Mouse (Mus musculus) layer of hippocampus, adult 2 months (tissue): Measurements from ENCODE around the gene Btbd11. TPM values are rescaled to one million over a fixed set of nuclear protein-coding genes. Genes with fewer than 3 reads are reported as not detected.
A peak's percentile ranks its signal among the peaks of the same experiment; 100 is the strongest.

ENCODE experiments used
- DNase-seq, 2 experiments: peaks; one replicate each; pipeline ENCODE4 v3.0.0; 2022; ENCODE audit warnings: low spot score in 2 of 2
- H3K27ac ChIP-seq: fragments of 200-600 bp; 2 replicates; pipeline ENCODE4 v1.8.1; 2022
- H3K4me3 ChIP-seq: fragments of 200-600 bp; 2 replicates; pipeline ENCODE4 v1.8.1; 2022; ENCODE audit warnings: mild to moderate bottlenecking
- CTCF ChIP-seq: fragments of 200-600 bp; conservative IDR thresholded peaks from 2 replicates; pipeline ENCODE4 v1.8.1; 2022; ENCODE audit warnings: antibody characterized with exemption, mild to moderate bottlenecking, moderate library complexity
- total RNA-seq, 2 experiments: library from RNA; stranded (reverse); gene quantifications; 2 replicates each; pipeline ENCODE4 v1.2.3; 2021

Gene Btbd11
- total RNA-seq, 2 experiments from 2014 or later: 19.6 to 20.1 TPM

DNA sequence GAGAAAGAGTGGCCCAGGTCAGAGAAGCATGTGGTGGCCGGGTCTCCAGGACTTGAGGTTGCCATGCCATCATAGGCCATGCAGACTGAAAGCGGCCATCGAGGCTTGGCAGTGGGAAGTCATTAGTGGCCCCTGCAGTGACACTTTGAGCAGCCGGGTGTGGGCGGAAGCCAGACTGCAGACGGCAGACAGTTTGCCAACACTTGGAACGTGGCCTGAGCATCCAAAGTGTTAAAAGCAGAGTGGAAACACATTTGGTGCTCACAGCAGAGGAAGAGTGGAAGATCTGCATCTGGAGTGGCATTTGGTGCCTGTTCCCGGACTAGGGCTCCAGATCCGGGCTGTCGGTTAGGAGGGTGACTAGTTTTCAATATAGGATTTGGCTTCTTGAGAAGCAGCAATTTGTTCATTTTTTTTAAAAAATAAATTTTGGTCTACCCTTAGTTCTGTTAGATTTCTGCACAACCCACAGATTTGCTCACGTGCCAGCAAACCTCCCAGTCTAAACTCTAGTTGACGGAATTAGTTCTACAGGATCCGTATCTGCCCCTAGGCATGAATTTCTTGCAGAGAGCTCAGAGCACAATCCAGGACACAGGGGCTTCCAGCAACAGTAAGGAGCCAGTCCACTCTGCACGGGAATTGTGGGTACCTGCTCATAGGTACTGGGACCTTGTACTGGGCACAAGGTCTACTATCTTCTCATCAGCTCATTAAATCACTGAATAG, 222.1 kb downstream of the Btbd11 start:
- Histone ChIP-seq H3K27ac (no peak overlapping the region), H3K4me3 (no peak overlapping the region)
- TF ChIP-seq CTCF: no peak
- peak; percentile 73 to 83 for DNase-seq

DNA sequence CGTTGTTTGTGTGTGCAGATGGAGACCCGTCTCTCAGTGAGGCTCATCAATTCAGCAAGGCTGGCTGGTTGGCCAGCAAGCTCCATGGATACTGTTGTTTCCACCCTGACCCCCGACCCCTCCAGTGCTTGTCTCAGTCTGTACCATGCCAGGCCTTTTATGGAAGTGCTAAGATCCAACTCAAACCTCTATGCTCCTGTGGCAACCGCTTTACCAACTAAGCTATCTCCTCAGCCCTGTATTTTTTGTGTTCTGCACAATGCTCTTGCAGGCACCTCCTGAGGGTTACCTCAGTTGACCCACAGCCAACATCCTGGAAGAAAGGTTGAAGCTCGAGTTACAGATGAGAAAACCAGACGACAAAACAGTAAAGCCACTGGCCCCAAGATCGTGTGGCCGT, 230.5 kb downstream of the Btbd11 start:
- no peak for DNase-seq
- H3K27ac ChIP-seq: no peak overlapping the region
- no peak for TF ChIP-seq CTCF

DNA sequence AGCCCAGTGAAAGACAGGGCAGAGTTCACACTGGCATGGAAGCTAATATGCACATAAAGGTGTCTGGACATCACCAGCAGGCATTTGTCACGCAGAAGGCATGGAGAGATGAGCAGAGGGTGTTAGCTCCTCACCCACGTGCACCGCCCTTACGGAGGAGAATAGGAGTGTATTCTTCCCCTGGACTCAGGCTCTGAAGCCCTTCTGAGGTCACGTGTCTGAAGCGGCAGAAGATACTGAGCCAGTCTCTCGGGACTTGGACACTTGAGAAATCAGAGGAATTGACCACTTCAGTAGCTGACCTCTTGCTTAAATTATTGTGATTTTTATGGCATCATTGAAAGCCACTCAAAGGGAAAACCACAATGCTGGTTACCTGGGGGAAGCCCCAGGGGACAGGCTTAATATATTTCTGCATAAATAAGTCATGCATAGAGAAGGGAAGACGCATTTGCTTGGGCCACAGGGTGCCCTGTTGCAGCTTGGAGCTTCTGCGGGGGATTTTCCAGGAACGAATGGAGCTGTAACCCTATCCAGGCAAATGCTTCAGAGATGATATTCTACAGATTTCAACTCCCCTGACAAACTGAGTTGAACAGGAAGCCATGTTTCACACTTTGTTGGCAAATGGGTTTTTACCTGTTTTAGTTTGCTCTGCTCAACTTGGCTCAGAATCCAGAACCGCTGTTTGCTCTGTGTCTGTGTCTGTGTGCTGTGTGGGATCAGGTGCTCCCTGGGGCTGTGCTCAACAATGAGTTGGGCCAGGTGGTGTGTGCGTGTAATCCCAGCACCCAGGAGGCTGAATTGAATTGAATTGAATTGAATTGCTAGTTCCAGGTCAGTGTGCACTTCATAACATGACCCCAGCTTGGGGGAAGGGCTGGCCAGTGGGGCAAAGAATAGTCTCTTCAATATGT, 231.1 kb downstream of the Btbd11 start:
- no peak overlapping the region for H3K4me3 ChIP-seq
- DNase-seq: no peak
- no peak for TF ChIP-seq CTCF

More for the DNA sequence above, 230.5 kb downstream of the Btbd11 start:
- H3K4me3 ChIP-seq: no peak overlapping the region

GRCm38 (mm10) chr10:85621067-85621466, 234.5 kb downstream of the Btbd11 start:
- Histone ChIP-seq H3K27ac (no peak overlapping the region), H3K4me3 (no peak overlapping the region)
- DNase-seq: no peak
- TF ChIP-seq CTCF: no peak

More for the DNA sequence above, 231.1 kb downstream of the Btbd11 start:
- H3K27ac ChIP-seq: no peak overlapping the region

GRCm38 (mm10) chr10:85624504-85625169, 238.0 kb downstream of the Btbd11 start:
- peak; percentile 54 to 59 for DNase-seq
- Histone ChIP-seq H3K4me3 (peak overlapping the region; percentile 60), H3K27ac (0 out of 2 replicates have a peak overlapping the region, but pooled peaks have one; percentile 24)
- TF ChIP-seq CTCF: peak; percentile 72

DNA sequence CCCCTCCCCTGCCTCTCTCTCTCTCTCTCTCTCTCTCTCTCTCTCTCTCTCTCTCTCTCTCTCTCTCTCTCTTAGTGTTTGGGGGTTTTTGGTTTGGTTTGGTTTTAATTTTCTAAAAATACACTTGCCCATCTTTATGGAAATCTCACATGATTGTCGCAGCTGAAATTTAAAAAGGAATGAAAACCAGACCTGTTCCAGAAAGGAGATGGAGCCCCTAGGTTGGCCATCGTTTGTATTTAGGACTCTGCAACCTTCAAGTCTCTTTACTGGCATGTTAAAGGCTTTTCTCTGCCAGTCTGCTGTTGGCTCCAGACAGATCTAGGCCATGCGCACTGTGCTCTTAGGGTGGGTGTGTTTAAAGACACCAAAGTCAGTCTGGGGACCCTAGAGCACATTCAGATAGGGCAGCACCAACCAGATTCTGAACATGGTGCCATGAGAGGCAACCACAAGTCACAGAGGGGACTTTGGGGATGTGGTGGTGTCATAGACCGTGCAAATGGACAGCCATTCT, 238.6 kb downstream of the Btbd11 start:
- peak overlapping the region; percentile 60 for H3K4me3 ChIP-seq

DNA sequence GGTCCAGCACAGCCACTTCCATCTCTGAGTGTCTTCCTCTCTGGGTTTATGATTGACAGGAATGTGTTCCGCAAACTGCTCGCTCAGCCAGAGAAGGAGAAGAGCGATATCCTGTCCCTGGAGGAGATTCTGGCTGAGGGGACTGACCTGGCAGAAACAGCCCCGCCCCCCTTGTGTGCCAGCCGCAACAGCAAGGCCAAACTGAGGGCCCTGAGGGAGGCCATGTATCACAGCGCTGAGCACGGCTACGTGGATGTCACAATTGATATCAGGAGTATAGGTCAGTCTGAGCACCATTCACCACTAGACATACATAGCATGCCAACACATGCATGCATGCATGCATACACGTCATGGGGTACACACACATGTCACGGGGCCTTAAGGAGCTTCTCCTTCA, 245.4 kb downstream of the Btbd11 start:
- DNase-seq: no peak
- no peak overlapping the region for H3K27ac ChIP-seq
- no peak for TF ChIP-seq CTCF
- H3K4me3 ChIP-seq: no peak overlapping the region

More for the DNA sequence above, 238.6 kb downstream of the Btbd11 start:
- no peak for TF ChIP-seq CTCF
- DNase-seq: no peak
- no peak overlapping the region for H3K27ac ChIP-seq

DNA sequence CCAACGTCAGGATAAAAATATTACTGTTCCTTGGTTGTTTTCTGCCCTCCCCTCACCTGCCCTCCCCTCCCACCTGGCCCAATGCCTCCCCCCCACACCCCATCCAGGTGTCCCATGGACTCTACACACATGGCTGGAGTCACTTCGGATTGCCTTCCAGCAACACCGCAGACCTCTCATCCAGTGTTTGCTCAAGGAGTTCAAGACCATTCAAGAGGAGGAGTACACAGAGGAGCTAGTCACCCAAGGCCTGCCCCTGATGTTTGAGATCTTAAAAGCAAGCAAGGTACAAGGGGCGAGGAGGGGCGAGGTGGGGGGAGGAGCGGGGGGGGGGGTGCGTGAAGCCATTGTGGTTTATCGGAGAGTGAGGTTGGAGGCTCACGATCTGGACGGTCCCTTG, 247.0 kb downstream of the Btbd11 start:
- TF ChIP-seq CTCF: no peak
- H3K4me3 ChIP-seq: no peak overlapping the region
- no peak for DNase-seq
- no peak overlapping the region for H3K27ac ChIP-seq

- Histone ChIP-seq H3K27ac (no peak overlapping the region), H3K4me3 (no peak overlapping the region)
- TF ChIP-seq CTCF: no peak
- no peak for DNase-seq
Measured at GRCm38 (mm10) chr10:85637580-85637979, 251.0 kb downstream of the Btbd11 start.

GRCm38 (mm10) chr10:85638141-85638540, 251.5 kb downstream of the Btbd11 start:
- DNase-seq: no peak
- no peak overlapping the region for H3K4me3 ChIP-seq
- H3K27ac ChIP-seq: no peak overlapping the region
- no peak for TF ChIP-seq CTCF

- no peak overlapping the region for H3K4me3 ChIP-seq
- H3K27ac ChIP-seq: no peak overlapping the region
- no peak for TF ChIP-seq CTCF
- DNase-seq: no peak
Measured at GRCm38 (mm10) chr10:85639581-85639980, 253.0 kb downstream of the Btbd11 start.

DNA sequence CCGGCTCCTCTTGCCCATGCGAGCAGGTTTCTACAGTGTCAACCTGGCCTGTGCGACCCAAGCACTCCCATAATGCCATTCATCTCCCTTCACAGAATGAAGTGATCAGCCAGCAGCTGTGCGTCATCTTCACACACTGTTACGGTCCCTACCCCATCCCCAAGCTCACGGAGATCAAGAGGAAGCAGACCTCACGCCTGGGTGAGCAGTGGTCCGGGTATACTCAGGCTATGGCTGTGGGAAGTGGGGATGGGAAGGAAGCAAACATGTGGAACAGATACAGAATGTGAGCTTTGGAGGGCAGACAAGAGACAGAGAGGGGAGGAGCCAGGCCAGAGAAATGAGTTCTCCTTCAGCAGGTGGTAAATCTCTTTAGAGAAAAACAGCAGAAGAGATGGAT, 253.8 kb downstream of the Btbd11 start:
- TF ChIP-seq CTCF: no peak
- no peak overlapping the region for H3K4me3 ChIP-seq
- no peak for DNase-seq
- no peak overlapping the region for H3K27ac ChIP-seq

- H3K4me3 ChIP-seq: no peak overlapping the region
- H3K27ac ChIP-seq: no peak overlapping the region
- no peak for TF ChIP-seq CTCF
- DNase-seq: no peak
Measured at GRCm38 (mm10) chr10:85645346-85645745, 258.7 kb downstream of the Btbd11 start.
